Mouse (Mus musculus) liver, postnatal 0 days (tissue): ENCODE data around the gene Nucks1. TPM values are rescaled to one million over a fixed set of nuclear protein-coding genes. Genes with fewer than 3 reads are reported as not detected.

Source experiments
- ATAC-seq: fragments of 200-750 bp; cut with Nextera tagmentation; 2 replicates; pipeline ENCODE4 v1.8.0; 2017; ENCODE audit warnings: mild to moderate bottlenecking, moderate library complexity
- DNase-seq: peaks from one replicate; pipeline ENCODE4 v3.0.0-alpha.2; 2016
- H3K27ac ChIP-seq: fragments of 300-500 bp; sonication (generic); 2 replicates; pipeline ENCODE4 v1.5.1; 2014; ENCODE audit warnings: antibody characterized with exemption, moderate library complexity, mild to moderate bottlenecking, low read depth
- H3K27me3 ChIP-seq: fragments of 300-500 bp; sonication (generic); 2 replicates; pipeline ENCODE4 v1.6.1; 2014; ENCODE audit warnings: low read length, control low read depth, mixed read lengths; ENCODE audit not compliant: insufficient read depth
- H3K36me3 ChIP-seq: fragments of 300-500 bp; sonication (generic); replicated peaks from 2 replicates; pipeline ENCODE4 v1.6.1; 2014; ENCODE audit warnings: mild to moderate bottlenecking, control low read depth, low read length, moderate library complexity, mixed read lengths; ENCODE audit not compliant: insufficient read depth
- H3K4me1 ChIP-seq: fragments of 300-500 bp; sonication (generic); 2 replicates; pipeline ENCODE4 v1.6.1; 2014; ENCODE audit warnings: antibody characterized with exemption, mild to moderate bottlenecking, control low read depth; ENCODE audit not compliant: insufficient read depth
- H3K4me2 ChIP-seq: fragments of 300-500 bp; sonication (generic); 2 replicates; pipeline ENCODE4 v1.6.1; 2014; ENCODE audit warnings: low read depth, mild to moderate bottlenecking, low read length, moderate library complexity, mixed read lengths
- H3K4me3 ChIP-seq: fragments of 300-500 bp; sonication (generic); 2 replicates; pipeline ENCODE4 v1.5.1; 2014; ENCODE audit warnings: low read depth, low read length
- H3K9ac ChIP-seq: fragments of 300-500 bp; sonication (generic); replicated peaks from 2 replicates; pipeline ENCODE4 v1.6.1; 2014; ENCODE audit warnings: mild to moderate bottlenecking, moderate library complexity
- H3K9me3 ChIP-seq: fragments of 300-500 bp; sonication (generic); 2 replicates; pipeline ENCODE4 v1.6.1; 2016; ENCODE audit warnings: mild to moderate bottlenecking, control low read depth, low read length, mixed read lengths
- CTCF ChIP-seq: sonication (generic); IDR thresholded peaks from 2 replicates; pipeline ENCODE4 v1.5.1; 2016; ENCODE audit warnings: antibody characterized with exemption, low read depth
- EP300 ChIP-seq: IDR thresholded peaks from 2 replicates; pipeline ENCODE4 v1.6.1; 2016; ENCODE audit warnings: antibody characterized with exemption, low read depth, mild to moderate bottlenecking
- WGBS: fragments of 180-500 bp; shearing (Covaris S2); extraction: QIAGEN DNeasy Blood & Tissue Kit; methylation state at CpG from one replicate; pipeline ENCODE4 v1.1.7; 2014; ENCODE audit not compliant: insufficient replicate concordance; 5-methylcytosine and 5-hydroxymethylcytosine counted together
- polyA plus RNA-seq: library from polyadenylated mRNA; unstranded; fragments of >200 nt; fragmentation: Nextera tagmentation; extraction: Ambion mirVana; gene quantifications from 2 replicates; pipeline ENCODE4 v1.2.1, GENCODE M21; 2015

The Nucks1 gene
- polyA plus RNA-seq, 1 experiment from 2014 or later = 26.9 TPM

- peak; percentile 79 for ATAC-seq
- DNase-seq = peak; percentile 69
- TF ChIP-seq CTCF (no peak), EP300 (no peak)
These were observed 28.5 kb downstream of the Nucks1 start for GRCm38 (mm10) chr1:131938811-131939210.

DNA sequence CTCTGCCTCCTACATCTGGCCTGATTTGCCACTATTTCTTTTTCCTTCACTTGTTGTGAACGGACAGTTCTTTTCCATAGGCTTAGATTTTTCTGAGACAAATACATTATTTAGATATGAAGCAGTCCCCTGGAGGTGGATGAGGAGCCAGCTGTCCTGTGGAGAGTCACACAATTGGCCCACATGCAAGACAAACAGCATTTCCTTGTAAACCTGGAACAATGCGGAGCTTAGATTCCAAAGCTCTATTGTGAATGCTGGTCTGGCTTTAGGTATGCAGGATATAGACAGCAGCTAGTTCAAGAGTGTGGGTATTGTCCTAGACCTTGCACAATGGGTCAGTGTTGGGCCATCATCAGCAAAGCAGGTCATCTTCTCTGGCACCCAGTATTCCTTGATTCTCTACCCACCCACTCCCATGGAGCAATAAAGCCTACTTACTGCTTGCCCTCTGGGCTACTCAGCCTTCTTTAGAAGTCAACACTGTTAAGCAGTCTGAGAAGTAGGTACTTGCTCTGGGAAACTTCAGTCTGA is 30.4 kb downstream of the Nucks1 start:
- Histone ChIP-seq H3K27me3 (no peaks in the 10 kb centered on the region), H3K9ac (no peak overlapping the region), H3K9me3 (no peaks in the 10 kb centered on the region), H3K36me3 (no peaks in the 10 kb centered on the region), H3K27ac (no peak overlapping the region), H3K4me2 (no peak overlapping the region), H3K4me1 (peaks cover 9% of the 10 kb centered on the region), H3K4me3 (no peak overlapping the region)
- no peak for TF ChIP-seq EP300
- no peak for TF ChIP-seq CTCF
- WGBS = 75% methylated on average over 2 of the region's 2 CpGs
- ATAC-seq (no peak), DNase-seq (no peak)

More at GRCm38 (mm10) chr1:131938811-131939210, 28.5 kb downstream of the Nucks1 start:
- H3K4me3 ChIP-seq = no peak overlapping the region
- no peaks in the 10 kb centered on the region for H3K9me3 ChIP-seq
- 0 out of 2 replicates have a peak overlapping the region, but pooled peaks have one; percentile 16 for H3K27ac ChIP-seq
- peaks cover 7% of the 10 kb centered on the region for H3K36me3 ChIP-seq
- H3K4me1 ChIP-seq = peaks cover 3% of the 10 kb centered on the region; the same call in 1 of the 2 replicates
- no peak overlapping the region for H3K9ac ChIP-seq
- no peaks in the 10 kb centered on the region for H3K27me3 ChIP-seq
- WGBS = 57% methylated on average over 1 of the region's 1 CpGs
- H3K4me2 ChIP-seq = no peak overlapping the region

DNA sequence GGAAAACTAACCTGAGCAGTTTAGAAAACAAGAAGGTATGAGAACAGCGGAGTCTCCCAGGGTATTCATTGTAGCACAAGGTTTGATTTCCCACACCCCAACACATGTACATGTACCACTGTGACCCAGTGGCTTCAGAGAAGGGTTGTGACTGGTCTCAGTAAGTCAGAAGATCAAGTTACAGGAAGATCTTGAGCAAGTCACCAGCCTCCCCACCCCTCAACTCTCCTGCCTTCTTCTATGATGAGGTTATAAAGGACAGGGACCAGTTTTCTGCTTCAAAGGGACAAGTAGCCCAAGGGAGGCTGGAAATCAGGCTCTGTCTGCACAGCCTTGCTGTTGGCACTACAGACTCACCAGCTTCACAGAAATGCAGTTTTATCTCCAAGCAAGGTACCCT is 31.2 kb downstream of the Nucks1 start:
- ATAC-seq = no peak
- DNase-seq = no peak
- 90% methylated on average over 1 of the region's 1 CpGs for WGBS

DNA sequence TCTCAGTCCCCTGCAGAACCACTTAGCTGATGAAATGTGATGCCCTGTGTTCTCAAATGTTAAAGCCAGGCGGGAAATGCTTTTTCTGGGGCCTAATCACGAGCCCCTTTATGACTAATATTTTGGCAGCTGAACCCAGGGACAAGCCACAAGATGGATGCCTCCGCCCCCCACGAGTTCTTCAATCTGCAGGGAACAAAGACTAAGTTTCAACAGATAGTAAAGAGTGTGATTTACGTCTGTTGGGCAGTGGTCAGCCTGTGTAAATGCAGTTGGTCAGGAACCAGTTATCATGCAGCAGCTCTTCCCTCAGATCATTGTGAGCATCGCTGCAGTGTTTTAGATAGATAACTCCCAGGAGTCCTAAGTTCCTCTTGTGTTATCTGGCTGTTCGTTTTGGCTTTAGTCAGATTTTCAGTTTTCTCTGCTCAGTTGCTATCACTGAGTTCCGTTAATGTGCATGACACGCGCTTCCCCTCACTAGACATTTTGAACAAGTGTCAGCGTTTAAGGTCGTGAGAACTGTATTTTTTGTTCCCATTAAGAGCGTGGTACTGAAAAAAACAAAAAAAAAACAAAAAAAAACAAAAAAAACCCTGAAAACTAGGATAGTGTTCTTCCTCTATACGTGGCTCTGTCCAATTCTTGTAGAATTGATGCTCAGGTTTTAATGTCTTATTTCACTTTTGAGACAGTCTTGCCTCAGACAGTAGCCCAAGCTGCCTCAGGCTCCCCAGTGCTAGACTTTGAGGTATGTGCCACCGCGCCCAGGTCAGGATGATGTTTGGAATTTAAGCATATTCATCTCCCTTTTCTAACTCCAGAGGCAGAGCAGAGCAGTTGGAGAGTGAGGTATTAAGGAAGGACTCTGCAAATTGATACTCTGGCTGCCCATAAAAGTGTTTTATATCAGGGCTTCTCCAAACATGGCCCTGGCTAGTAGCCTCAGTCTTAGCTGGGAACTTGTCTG is 32.6 kb downstream of the Nucks1 start:
- TF ChIP-seq CTCF (no peak), EP300 (peak; percentile 76)
- no peaks in the 10 kb centered on the region for H3K9me3 ChIP-seq
- no peak overlapping the region for H3K27ac ChIP-seq
- ATAC-seq (0 out of 2 replicates have a peak, but pooled peaks have one; percentile 20), DNase-seq (no peak)
- peaks cover 15% of the 10 kb centered on the region for H3K4me1 ChIP-seq
- WGBS = 32% methylated on average over 16 of the region's 16 CpGs
- H3K4me3 ChIP-seq = no peak overlapping the region
- H3K4me2 ChIP-seq = no peak overlapping the region
- H3K27me3 ChIP-seq = no peaks in the 10 kb centered on the region
- no peaks in the 10 kb centered on the region for H3K36me3 ChIP-seq
- H3K9ac ChIP-seq = no peak overlapping the region

More for the DNA sequence above, 31.2 kb downstream of the Nucks1 start:
- H3K9ac ChIP-seq = no peak overlapping the region
- H3K4me2 ChIP-seq = no peak overlapping the region
- H3K36me3 ChIP-seq = no peaks in the 10 kb centered on the region
- H3K4me1 ChIP-seq = peaks cover 15% of the 10 kb centered on the region
- no peak overlapping the region for H3K4me3 ChIP-seq
- TF ChIP-seq CTCF (no peak), EP300 (no peak)
- no peaks in the 10 kb centered on the region for H3K27me3 ChIP-seq
- H3K9me3 ChIP-seq = no peaks in the 10 kb centered on the region
- no peak overlapping the region for H3K27ac ChIP-seq

- Histone ChIP-seq H3K36me3 (no peaks in the 10 kb centered on the region), H3K9ac (no peak overlapping the region), H3K27me3 (no peaks in the 10 kb centered on the region), H3K4me1 (peaks cover 12% of the 10 kb centered on the region), H3K4me3 (no peak overlapping the region), H3K27ac (peak overlapping the region; percentile 23), H3K9me3 (no peaks in the 10 kb centered on the region), H3K4me2 (no peak overlapping the region)
- ATAC-seq (no peak), DNase-seq (no peak)
- WGBS = 30% methylated on average over 10 of the region's 10 CpGs
- TF ChIP-seq CTCF (no peak), EP300 (no peak)
These were observed 35.5 kb downstream of the Nucks1 start for GRCm38 (mm10) chr1:131945674-131946440.
